Mouse (Mus musculus): Measurements from ENCODE around the gene Eid3. TPM values are rescaled to one million over a fixed set of nuclear protein-coding genes. Genes with fewer than 3 reads are reported as not detected.
A peak's percentile ranks its signal among the peaks of the same experiment; 100 is the strongest.

Gene Eid3
- 8.9 and 9.3 TPM in 2 replicates for total RNA-seq (2012; rRNA removed)

DNA sequence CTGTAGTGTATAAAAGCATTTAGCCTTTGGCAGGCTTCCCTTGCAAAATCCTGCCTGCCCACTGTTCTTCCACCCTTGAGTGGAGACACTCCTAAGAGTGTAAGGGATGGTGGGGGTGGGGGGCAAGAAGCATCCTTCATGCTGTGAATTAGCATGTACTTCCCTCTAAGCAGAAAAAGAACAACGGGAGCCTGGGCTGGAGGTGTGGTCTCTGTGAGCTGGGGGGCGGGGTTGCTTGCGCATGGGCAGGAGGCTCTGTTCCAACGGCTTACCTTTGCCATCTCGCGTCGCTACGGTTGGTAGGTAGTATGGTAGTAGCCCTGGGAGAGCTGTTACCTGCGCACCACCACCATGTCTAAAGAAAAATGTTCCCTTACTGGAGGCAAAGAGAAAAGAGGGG, at the start of gene Eid3:
Gene Eid3, plus strand, starts transcription at position 271 of the 400 bp plus-strand sequence.
- H3K36me3 ChIP-seq (ENCODE audit: control insufficient read depth, insufficient read depth, low read length, poor library complexity, severe bottlenecking) = peaks cover 28% of the 10 kb centered on the region
- H3K9me3 ChIP-seq (ENCODE audit: control insufficient read depth, insufficient read depth, low read depth, low read length) = no peaks in the 10 kb centered on the region
- H3K4me3 ChIP-seq (ENCODE audit: insufficient read depth in 1 of 2, low read depth in 1 of 2, low read length in 2 of 2, poor library complexity in 1 of 2, severe bottlenecking in 1 of 2) = peak within 1 kb of the TSS; percentile 10 to 21; a peak in 3 of 4 replicates
- in situ Hi-C loops (cut with MboI; ENCODE audit: low sequenced_read_pairs in 2 of 2, unreplicated experiment in 2 of 2) = no loop called here
- DNase-seq (ENCODE audit: low read depth, low spot score) = peak; percentile 58
- H3K4me1 ChIP-seq (ENCODE audit: control insufficient read depth in 2 of 2, insufficient read depth in 2 of 2, low read length in 2 of 2, poor library complexity in 1 of 2) = peaks cover 4 to 11% of the 10 kb centered on the region in 2 experiments; a peak in 1 of 4 replicates
- no peak within 1 kb of the TSS for H3K9ac ChIP-seq (ENCODE audit: insufficient read depth, low read depth, low read length, poor library complexity, severe bottlenecking)
- H3K27ac ChIP-seq (ENCODE audit: insufficient read depth, low read depth, low read length, poor library complexity, severe bottlenecking) = no peak within 1 kb of the TSS
- TF ChIP-seq ZC3H11A (IDR thresholded peaks at IDR 0.05; ENCODE audit: borderline replicate concordance, low read depth, low read length) = no peak
- TF ChIP-seq MAFK (IDR thresholded peaks at IDR 0.05; ENCODE audit: insufficient read depth, low read depth, low read length) = no peak
- no peak for TF ChIP-seq HCFC1 (IDR thresholded peaks at IDR 0.05; ENCODE audit: borderline replicate concordance, insufficient read depth, low read length)
- no peak for TF ChIP-seq ZNF384 (IDR thresholded peaks at IDR 0.05; ENCODE audit: low read depth, low read length)
- TF ChIP-seq CHD2 (IDR thresholded peaks at IDR 0.05; ENCODE audit: low read depth, low read length) = no peak

DNA sequence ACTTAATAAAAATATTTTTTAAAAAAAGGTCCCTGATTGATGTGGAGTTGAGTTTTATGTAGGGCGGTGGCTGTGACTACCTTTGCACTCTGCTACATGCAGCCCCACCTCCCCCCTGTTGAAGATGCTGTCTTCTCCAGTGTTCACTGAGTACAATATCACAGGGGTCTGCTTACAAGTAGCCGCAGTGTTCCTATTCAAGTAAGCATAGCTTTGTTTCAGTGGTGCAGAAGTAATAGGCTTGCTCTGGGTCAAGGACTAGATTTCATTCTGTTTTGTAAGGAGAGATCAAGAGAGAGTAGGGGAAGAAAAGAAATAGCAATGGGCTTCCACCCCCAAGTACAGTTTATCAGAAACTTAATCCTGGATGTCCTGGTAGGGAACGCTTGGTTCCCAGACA, 48.9 kb upstream of the Eid3 start:
- in situ Hi-C loops (cut with MboI; ENCODE audit: low sequenced_read_pairs in 2 of 2, unreplicated experiment in 2 of 2) = no loop called here
- H3K36me3 ChIP-seq (ENCODE audit: control insufficient read depth, insufficient read depth, low read length, poor library complexity, severe bottlenecking) = no peaks in the 10 kb centered on the region
- no peak overlapping the region for H3K4me3 ChIP-seq (ENCODE audit: insufficient read depth in 1 of 2, low read depth in 1 of 2, low read length in 2 of 2, poor library complexity in 1 of 2, severe bottlenecking in 1 of 2)
- no peak for TF ChIP-seq ZC3H11A (IDR thresholded peaks at IDR 0.05; ENCODE audit: borderline replicate concordance, low read depth, low read length)
- TF ChIP-seq HCFC1 (IDR thresholded peaks at IDR 0.05; ENCODE audit: borderline replicate concordance, insufficient read depth, low read length) = no peak
- TF ChIP-seq MAFK (IDR thresholded peaks at IDR 0.05; ENCODE audit: insufficient read depth, low read depth, low read length) = no peak
- no peak for TF ChIP-seq CHD2 (IDR thresholded peaks at IDR 0.05; ENCODE audit: low read depth, low read length)
- H3K9ac ChIP-seq (ENCODE audit: insufficient read depth, low read depth, low read length, poor library complexity, severe bottlenecking) = no peak overlapping the region
- DNase-seq (ENCODE audit: low read depth, low spot score) = no peak
- no peaks in the 10 kb centered on the region for H3K9me3 ChIP-seq (ENCODE audit: control insufficient read depth, insufficient read depth, low read depth, low read length)
- H3K27ac ChIP-seq (ENCODE audit: insufficient read depth, low read depth, low read length, poor library complexity, severe bottlenecking) = no peak overlapping the region
- H3K4me1 ChIP-seq (ENCODE audit: control insufficient read depth in 2 of 2, insufficient read depth in 2 of 2, low read length in 2 of 2, poor library complexity in 1 of 2) = peaks cover 0 to 9% of the 10 kb centered on the region in 2 experiments; a peak in 1 of 4 replicates

DNA sequence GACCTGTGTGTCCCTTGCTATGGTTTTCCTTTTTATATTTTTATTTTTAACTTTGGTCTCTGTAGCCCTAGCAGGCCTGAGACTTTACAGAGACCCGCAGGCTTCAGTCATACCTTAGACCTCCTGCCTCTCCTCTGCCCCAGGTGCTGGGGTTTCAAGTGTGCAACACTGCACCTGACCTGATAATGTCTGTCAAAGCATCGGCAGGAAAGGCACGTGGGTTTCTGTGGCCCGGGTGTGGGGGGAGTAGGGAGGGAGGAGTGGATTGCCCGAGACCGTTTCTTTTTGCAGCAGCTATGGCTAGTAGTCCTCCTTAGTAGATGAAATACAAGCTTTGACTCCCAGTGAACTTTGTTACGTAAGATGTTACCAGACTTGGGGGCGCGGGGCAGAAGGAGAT, 48.5 kb upstream of the Eid3 start:
- H3K27ac ChIP-seq (ENCODE audit: insufficient read depth, low read depth, low read length, poor library complexity, severe bottlenecking) = no peak overlapping the region
- H3K9me3 ChIP-seq (ENCODE audit: control insufficient read depth, insufficient read depth, low read depth, low read length) = no peaks in the 10 kb centered on the region
- no peaks in the 10 kb centered on the region for H3K36me3 ChIP-seq (ENCODE audit: control insufficient read depth, insufficient read depth, low read length, poor library complexity, severe bottlenecking)
- H3K4me1 ChIP-seq (ENCODE audit: control insufficient read depth in 2 of 2, insufficient read depth in 2 of 2, low read length in 2 of 2, poor library complexity in 1 of 2) = peaks cover 0 to 6% of the 10 kb centered on the region in 2 experiments; a peak in 1 of 4 replicates
- no peak overlapping the region for H3K9ac ChIP-seq (ENCODE audit: insufficient read depth, low read depth, low read length, poor library complexity, severe bottlenecking)
- no peak for DNase-seq (ENCODE audit: low read depth, low spot score)
- in situ Hi-C loops (cut with MboI; ENCODE audit: low sequenced_read_pairs in 2 of 2, unreplicated experiment in 2 of 2) = no loop called here
- H3K4me3 ChIP-seq (ENCODE audit: insufficient read depth in 1 of 2, low read depth in 1 of 2, low read length in 2 of 2, poor library complexity in 1 of 2, severe bottlenecking in 1 of 2) = no peak overlapping the region
- TF ChIP-seq MAFK (IDR thresholded peaks at IDR 0.05; ENCODE audit: insufficient read depth, low read depth, low read length) = no peak
- TF ChIP-seq CHD2 (IDR thresholded peaks at IDR 0.05; ENCODE audit: low read depth, low read length) = no peak
- TF ChIP-seq ZC3H11A (IDR thresholded peaks at IDR 0.05; ENCODE audit: borderline replicate concordance, low read depth, low read length) = no peak
- TF ChIP-seq ZNF384 (IDR thresholded peaks at IDR 0.05; ENCODE audit: low read depth, low read length) = no peak
- TF ChIP-seq HCFC1 (IDR thresholded peaks at IDR 0.05; ENCODE audit: borderline replicate concordance, insufficient read depth, low read length) = no peak

DNA sequence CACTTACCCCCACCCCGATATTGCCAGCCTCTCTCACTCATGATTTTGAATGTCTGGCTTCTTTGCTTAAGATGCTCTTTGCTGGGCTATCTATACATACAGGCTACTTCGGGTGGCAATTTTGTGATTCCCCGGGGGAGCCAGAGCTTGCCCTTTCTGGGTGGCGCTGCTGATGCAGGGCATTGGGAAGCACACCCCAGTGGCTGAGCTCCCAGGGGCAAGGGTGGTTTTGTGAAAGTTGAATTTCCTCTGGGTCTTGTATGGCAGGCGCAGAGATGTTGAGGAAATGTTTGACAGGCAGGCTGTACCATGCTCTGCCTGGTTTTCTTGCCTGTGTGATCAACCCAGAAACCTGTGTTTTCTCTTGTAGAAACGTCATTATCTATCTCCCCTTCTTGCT, 47.8 kb upstream of the Eid3 start:
- in situ Hi-C loops (cut with MboI; ENCODE audit: low sequenced_read_pairs in 2 of 2, unreplicated experiment in 2 of 2) = no loop called here
- DNase-seq (ENCODE audit: low read depth, low spot score) = no peak
- Histone ChIP-seq H3K9me3 (ENCODE audit: control insufficient read depth, insufficient read depth, low read depth, low read length) (no peaks in the 10 kb centered on the region), H3K36me3 (ENCODE audit: control insufficient read depth, insufficient read depth, low read length, poor library complexity, severe bottlenecking) (no peaks in the 10 kb centered on the region), H3K4me1 (ENCODE audit: control insufficient read depth in 2 of 2, insufficient read depth in 2 of 2, low read length in 2 of 2, poor library complexity in 1 of 2) (peaks cover 0 to 6% of the 10 kb centered on the region in 2 experiments; a peak in 1 of 4 replicates), H3K9ac (ENCODE audit: insufficient read depth, low read depth, low read length, poor library complexity, severe bottlenecking) (no peak overlapping the region), H3K27ac (ENCODE audit: insufficient read depth, low read depth, low read length, poor library complexity, severe bottlenecking) (no peak overlapping the region), H3K4me3 (ENCODE audit: insufficient read depth in 1 of 2, low read depth in 1 of 2, low read length in 2 of 2, poor library complexity in 1 of 2, severe bottlenecking in 1 of 2) (no peak overlapping the region)
- no peak for TF ChIP-seq MAFK (IDR thresholded peaks at IDR 0.05; ENCODE audit: insufficient read depth, low read depth, low read length)
- no peak for TF ChIP-seq HCFC1 (IDR thresholded peaks at IDR 0.05; ENCODE audit: borderline replicate concordance, insufficient read depth, low read length)
- TF ChIP-seq CHD2 (IDR thresholded peaks at IDR 0.05; ENCODE audit: low read depth, low read length) = no peak
- TF ChIP-seq ZNF384 (IDR thresholded peaks at IDR 0.05; ENCODE audit: low read depth, low read length) = no peak
- TF ChIP-seq ZC3H11A (IDR thresholded peaks at IDR 0.05; ENCODE audit: borderline replicate concordance, low read depth, low read length) = no peak
